Mouse (Mus musculus) A20 (cell line): Measurements from ENCODE around the gene Def6.

Source experiments
- DNase-seq: peaks from one replicate; pipeline ENCODE4 v3.0.0-alpha.2; 2011; ENCODE audit warnings: low read depth, low spot score

Def6 gene

DNA sequence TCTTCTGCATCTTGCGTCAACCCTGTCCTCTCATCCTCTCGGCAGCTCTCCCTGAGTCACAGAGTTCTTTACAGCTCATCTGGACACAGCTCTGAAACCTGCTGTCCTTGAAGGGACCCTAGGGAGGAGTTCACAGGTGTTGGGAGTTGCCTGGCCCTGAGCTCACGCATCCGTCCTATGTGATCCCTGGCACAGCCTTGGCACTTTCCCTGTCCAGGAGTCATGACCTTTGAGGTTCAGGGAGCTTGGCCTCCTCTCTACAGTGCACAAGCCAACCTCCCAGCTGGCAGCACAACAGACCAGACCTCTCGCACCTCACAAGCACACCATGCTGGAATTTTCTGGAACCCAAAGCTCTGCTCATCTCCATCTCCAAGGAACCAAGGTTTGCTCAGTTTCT, 33.3 kb downstream of the Def6 start:
- no peak for DNase-seq

DNA sequence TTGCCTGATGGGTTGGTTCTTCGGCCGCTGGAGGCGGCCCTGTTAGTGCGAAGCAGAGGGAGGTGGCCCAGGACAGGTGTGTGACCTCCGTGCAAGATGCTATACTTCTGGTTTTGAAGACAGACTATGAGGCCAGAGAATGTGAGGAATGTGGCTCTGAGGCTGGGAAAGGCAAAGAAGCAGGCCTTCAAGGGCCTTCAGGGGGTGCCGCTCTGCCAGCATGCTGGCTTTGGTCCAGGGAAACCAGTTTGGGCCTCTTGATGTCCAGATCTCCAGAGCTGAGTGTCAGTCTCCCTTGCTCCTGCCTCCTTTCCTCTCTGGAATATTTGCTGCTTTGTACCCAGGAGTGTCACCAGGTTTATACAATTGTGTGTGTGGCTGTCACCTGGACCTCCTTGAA, 34.7 kb downstream of the Def6 start:
- DNase-seq = no peak

DNA sequence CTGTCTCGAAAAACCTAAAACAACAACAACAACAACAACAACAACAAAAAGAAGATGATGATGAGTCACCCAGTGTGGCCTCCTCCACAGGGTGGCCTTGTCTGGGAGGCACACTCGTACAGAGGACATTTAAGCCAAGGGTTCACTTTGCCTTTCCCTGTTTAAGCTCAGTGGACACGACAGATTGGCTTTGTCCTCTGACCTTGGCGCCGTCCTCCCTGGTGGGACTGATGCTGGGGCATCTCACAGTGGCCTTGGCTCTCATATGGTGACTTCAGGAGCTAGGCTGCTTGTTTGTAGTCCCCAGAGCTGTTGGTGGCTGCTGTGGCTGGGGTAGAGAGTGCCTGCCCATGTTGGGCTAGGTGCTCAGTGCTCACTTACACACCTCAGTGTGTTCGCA, 36.6 kb downstream of the Def6 start:
- no peak for DNase-seq

DNA sequence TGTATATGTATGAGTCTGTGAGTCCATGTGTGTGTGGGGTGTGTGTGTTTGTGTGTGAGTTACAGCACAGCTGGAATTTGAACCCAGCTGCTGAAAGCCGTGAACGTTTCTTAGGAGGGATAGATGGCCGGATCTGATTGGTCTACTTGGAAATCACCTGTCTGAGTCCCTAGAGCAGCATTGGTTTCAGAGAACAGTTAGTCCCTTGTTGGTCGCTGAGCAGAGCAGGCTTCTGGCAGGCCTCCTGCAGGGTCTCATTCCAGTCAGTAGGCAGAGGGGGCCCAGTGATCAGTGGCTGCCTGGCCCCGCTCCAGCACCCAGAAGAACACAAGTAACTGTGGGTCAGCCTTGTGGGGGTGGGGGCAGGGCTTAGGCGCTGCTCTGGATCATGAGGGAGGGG, 37.1 kb downstream of the Def6 start:
- DNase-seq = no peak

DNA sequence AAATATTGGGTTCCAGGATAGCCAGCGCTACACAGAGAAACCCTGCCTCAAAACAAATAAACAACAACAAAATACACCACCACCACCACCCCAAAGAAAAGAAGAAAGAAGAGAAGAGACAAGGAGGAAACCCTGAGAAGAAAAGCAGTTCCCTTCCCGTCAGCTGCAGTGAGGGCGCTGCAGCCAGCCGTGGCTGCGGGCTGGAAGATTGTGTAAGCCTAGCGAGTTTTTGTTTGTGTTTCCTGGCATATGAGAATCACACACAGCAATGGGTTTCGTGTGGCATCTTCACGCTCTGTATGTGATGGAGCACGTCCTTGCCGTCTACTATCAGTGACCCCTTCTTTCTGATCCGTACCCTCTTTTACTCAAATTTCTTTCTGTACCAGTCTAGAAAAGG, 39.1 kb downstream of the Def6 start:
- no peak for DNase-seq

DNA sequence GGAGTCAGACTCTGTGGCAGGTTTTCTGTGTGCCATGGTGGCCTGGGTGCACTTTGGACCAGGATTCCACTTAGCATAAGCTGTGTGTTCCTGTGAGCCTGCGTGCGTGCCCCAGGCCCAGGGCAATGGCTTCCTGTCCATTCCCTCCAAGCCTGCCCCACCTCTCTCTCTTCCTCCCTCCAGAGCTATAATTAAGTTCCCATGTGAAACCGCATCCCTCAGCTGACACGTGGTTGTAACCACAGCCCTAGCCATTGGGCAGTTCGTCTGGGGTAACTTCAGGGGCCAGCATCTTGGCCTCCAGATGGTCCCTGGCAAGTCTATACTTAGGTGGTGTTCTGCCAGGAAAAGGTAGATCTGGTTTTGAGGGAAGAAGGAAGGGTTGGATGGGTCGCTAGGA, 40.0 kb downstream of the Def6 start:
- DNase-seq = no peak

DNA sequence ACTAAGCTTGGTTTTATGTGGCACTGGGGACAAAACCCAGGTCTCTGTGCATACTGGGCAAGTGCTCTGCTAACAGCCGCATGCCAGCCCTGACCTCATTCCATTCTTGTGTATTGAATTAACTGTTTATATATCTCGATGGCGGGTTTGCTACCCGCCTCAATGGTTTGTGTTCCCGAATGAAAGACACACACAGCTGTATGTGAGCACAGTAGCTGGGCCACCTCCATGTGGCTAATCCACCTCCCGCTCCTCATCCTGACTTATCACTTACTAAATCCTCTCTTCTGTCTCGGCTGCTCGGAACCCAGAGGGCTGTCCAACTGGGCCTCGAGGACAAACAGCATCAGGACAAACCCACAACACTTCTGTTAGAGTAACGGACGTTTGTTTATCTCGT, 41.5 kb downstream of the Def6 start:
- DNase-seq = no peak

DNA sequence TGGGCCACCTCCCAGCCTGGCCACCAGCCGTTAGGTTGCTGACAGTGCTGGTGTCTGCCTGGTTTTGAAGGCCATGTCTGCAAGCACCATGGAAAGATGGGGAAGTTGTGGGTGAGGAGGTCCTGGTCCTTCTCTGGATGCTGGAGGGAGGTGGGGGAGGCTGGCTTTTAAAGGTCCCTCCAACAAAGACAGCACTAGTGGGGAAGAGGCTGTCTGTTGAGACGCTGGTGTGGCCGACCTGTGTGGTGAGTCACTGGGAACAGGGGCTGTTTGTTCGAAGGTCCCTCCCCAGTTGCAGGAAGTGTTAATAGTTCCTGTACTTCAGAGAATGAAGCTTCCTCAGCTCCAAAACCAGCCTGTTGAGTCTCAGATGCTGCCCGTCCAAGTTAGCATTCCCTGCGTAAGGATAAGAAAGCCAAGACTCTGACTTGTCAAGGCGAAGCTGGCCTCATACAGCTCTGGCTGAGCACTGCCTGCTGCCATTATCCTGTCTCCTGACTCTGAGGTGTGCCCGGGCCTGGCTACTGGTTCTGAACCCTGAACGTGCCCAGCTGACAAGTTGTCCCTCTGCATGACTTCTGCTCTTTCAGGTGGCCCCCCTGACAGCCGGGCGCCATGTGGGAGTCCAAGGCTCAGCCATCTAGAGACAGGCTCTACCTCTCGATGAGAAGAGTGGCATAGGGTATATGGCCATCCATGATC, 44.2 kb downstream of the Def6 start:
- DNase-seq = no peak

DNA sequence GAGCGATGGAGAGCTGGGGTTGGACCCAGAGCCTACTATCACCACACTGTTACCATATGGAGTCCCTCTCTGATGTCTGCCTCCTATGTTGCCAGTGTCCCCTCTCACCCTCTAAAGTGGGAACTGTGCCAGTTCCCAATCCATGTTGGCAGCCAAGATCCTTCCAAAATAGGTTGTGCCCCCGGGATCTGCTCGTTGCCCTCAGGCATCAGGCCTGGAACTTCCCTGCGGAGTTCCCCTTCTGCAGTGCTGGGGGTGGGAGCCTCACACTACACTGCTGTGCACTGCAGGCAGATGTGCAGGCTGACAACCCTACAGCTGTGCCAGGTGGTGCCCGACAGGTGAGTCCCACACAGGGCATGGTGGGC, 44.7 kb downstream of the Def6 start:
- no peak for DNase-seq

DNA sequence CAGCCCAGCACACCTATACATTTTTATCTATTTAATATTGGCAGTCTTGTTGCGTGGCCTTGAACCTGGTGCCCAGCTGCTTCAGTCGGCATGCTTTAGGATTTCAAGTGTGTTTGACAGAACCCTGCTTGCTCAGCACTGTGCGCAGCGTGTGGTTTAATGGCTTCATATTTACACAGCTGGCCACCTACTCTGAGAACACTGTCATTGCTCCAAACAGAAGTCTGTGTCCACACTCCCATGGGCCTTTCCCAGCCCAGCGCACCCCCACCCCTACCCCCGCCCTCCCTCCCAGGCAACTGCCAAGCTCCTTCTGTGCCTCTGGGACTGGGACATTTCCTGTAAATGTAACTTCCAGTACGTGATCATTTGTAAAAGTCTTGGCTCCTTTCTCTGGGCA, 45.6 kb downstream of the Def6 start:
- DNase-seq = no peak

DNA sequence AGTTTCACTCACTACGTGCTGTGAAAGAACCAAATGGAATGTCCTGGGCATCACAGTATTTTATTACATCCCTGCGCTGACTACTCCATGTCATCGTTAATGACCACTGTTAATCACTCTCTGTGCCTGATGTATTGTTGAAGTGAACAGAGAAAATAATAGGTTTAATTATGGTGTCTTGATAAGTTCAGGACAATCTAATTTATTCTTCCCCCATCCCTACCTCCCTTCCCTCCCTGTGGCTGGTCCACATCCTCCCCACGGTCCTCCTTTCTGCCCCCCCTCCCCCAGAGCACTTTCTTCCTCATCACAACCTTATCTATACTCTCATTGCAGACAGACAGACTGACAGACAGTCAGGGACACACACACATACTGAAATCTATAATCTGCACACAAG, 47.2 kb downstream of the Def6 start:
- DNase-seq = no peak

DNA sequence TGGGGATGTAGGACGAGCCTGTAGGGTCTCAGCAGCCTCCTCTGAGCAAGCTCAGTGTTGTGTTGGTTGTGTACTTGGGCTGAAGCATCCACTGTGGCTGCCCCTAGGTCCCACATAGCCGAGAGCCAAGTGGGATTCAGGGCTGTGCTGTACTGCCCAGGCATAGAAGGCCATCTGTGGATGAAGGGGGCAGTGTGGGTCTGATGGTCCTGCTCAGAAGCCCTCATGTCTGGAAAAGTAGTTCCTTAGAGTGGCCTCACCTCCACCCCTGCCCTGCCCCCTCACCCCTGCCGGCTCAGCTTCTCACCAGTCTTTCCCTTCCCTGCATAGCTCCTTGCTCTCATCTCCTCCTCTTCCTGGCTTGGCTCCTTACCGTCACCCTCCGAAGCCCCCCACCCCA, 48.1 kb downstream of the Def6 start:
- no peak for DNase-seq

DNA sequence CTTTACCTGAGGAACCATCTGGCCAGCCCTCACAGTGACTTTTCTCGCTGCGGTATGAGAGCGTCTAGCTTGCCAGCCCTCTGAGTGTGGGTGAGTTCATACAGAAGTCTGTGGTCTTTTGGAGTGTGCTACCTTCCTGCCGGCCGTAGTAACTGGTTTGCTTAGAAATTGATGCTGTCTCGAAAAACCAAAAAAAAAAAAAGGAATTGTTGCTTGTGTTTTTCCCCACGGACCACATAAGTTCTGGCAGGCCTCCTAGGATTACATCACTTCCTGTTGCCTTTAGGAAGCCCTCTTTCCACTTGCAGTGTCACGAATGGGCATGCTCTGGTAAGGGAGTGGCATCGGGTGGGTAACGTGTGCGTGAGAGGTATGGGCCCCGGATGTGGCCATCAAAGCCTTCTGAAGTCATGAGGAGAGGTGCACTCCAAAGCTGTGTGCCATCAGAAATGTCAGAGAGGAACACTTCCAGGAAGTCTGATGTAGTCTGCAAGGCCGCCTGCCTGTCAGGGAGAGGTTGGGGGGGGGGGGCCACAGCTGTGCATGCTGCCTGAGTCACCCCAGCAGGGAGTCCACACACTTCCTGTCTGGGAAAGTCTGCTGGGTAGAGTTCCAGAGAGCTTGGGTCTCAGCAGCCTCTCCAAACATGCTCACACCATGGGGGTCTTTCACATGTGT, 49.2 kb downstream of the Def6 start:
- no peak for DNase-seq

DNA sequence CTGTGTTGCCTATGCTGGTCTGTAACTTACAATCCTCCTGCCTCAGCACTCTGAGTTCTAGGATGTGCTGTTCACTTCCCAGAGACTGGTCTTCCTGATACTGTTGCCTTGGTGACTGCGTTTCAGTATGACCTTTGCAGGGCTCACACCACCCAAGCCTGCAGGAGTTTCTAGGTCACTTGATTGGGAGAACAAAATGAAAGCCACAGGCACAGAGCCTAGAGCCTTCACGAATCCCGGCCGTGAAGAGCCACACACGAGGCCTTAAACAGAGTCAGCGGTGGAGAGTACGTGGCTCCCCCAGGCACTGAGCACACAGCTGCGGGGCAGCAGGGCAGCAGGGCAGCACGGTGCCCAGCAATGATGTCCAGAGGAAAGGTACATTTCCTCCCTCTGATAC, 50.7 kb downstream of the Def6 start:
- DNase-seq = no peak

DNA sequence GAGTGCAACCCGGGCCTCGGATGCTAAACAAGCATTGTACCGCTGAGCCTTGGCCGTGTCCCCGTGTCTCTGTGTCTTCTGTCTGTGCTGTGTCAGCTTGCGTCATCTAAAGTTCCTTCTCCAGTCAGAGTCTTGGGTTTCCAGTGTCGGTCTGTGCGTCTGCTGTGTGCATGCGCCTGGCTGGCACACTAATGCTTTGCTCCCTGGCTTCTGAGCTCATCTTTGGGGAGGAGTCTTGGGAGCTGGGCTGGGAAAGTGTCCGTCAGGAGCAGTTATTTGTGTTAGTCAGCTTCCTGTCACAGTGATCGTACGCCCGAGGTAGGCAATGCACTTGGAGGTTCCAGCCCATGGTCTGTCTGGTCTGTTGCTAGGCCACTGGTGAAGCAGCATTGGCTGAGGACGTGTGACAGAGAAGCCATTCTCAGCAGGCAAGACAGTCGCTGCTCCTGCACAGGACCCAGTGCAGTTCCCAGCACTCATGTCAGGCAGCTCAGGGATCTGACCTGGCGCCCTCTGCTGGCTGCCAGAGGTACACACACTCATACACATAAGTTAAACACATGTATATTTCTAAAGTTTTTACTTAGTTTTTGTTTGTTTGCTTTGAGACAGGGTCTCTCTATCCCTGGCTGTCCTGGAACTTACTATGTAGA, 52.4 kb downstream of the Def6 start:
- DNase-seq = peak; percentile 52

DNA sequence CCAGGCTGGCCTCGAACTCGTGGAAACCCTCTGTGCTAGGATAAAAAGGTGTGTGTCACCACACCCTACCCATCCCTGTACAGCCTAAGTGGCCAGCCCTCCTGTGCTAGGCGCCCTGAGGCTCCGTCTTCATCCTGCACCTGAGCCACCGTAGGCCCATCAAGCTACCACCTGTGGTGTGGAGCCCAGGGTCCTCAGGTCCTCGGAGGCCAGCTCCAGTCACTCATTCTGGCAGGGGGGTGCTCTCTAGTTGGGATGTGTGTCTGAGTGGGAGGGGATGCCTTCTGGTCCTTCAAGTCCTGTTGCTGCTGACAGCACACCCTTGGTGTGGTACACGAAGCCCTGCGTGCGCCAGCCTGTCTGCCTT, 52.9 kb downstream of the Def6 start:
- DNase-seq = no peak

DNA sequence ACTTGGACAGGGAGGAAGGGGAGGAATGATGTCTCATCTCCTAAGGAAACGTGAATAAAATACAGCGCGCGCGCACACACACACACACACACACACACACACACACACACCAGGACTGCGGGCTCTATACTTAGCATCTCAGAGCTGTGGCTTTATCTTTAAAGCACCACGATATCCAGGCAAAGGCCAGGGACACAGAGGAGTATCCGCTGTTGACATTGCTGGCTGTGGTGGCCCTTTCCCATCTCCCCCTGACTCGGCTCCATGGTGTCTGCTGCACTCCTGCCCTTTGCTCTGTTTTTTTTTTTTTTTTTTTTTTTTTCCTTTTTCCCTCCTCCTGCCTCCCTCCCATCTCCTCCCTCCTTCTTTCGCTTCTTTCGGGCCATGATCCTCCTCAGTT, 54.2 kb downstream of the Def6 start:
- DNase-seq = no peak

DNA sequence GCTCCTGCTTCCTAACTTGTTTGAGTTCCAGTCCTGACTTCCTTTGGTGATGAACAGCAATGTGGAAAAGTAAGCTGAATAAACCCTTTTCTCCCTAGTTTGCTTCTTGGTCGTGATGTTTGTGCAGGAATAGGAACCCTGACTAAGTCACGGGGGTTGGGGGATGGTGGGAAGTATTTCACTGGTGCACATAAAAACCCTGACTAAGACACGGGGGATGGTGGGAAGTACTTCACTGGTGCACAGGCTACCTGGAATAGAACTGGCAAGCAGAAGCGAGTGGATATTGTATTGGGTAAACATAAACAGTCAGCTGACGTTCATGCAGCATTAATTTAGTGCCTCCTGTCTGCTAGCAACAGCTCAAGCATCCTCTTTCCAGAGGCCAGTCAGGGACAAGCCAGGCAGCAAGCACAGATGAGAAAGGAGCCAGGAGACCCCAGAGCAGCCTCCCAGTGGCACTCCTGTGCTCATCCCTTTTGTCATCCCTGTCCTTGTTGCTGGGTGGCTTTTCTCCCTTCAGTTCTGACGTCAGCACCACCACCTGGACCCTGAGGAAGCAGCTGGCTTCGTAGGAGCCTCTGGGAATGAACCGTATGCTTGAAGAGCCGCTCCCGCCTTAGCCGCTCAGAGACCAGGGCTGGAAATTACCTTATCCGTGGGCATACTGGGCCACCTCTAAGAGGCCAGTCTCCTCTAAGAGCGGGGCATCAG, 55.8 kb downstream of the Def6 start:
- no peak for DNase-seq

DNA sequence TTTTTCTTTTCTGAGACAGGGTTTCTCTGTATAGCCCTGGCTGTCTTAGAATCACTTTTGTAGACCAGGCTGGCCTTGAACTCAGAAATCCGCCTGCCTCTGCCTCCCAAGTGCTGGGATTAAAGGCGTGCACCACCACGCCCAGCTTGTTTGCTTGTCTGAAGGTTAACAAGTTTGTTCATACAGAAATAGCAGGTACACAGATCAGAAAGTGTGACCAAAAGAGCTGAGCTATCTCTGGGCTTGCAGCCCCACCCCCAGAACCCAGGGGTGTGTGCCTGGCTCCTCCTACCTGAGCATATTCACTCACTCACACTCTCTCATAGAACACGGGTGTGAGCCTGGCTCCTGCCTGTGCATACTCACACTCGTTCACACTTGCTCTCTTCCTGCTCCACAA, 59.7 kb downstream of the Def6 start:
- DNase-seq = no peak

DNA sequence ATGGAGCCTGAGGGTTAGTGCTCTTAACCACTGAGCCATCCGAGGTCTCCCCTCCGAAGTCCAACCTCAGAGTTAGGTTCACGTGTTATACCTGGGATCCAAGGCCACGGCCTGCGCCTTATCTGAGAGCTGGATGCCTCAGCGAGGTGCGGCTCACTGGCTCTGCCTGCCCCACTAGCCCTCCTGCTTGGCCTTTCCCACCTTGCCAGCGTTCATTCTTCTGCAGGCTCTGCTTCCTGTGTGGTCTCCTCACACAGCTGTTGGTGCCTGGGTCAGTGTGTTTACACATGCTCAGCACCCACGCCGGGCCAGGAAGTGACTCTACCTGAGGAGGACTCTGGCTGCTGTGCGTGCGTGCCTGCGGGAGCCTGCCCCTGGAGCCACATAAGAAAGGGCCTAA, 62.6 kb downstream of the Def6 start:
- no peak for DNase-seq

DNA sequence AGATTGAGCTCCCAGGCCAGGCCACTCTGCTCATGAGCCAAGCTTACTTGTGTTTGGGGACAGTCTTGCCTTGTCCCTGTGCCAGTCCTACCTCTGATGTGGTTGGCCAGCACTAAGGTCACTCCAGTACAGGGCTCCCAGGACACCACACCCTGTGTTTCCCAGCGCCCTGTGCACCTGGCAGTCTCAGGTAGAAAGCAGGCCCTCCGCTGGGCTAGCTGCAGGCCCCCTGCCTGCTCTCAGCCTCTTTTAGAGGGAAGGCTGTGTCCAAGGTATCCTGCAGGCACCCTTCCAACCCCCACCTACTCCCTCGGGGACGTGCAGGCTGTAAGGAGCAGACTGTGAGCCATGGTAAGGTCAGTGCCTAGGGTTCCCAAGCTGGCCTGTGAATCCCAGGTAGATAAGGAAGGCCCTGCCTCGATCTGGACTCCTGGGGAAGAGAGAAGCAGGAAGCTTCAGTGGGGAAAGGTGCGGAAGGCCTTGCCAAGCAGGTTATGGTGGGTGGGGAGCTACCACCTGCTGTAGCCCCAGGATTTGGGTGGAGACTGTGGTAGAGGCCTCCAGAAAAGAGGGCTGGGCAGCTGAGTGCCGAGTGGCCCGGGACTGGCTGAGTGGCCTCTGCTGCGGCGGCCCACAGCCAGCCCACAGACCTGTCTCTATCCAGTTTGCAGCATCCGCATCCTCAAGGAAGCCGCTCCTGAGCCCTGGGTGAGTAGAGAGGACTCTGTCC, 64.1 kb downstream of the Def6 start:
- no peak for DNase-seq

DNA sequence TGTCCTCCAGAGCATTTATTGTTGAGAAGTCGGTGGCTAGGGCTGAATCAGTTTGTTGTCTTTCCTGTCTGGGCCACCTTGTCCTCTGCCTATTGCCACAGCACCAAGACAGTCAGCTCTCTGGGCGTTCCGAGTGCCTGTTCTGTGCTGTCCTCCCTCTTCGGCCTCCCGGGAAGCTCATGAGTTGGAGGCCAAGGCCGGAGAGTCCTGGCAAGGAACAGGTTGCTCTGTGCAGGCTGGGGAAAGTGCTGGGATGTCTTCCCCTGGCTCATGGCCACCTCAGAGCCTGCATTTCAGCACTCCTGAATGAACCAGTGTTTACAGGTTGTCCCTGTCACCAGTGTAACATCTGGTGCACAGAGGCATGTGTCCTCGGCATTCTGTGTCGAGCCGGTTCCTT, 64.7 kb downstream of the Def6 start:
- no peak for DNase-seq
